Mouse (Mus musculus) small intestine, adult 2 months (tissue): ENCODE data around the gene Cdc34b. TPM values are rescaled to one million over a fixed set of nuclear protein-coding genes. Genes with fewer than 3 reads are reported as not detected.
A peak's percentile ranks its signal among the peaks of the same experiment; 100 is the strongest.

Experiments used
- H3K27ac ChIP-seq: fragments of 200-500 bp; 2 replicates; pipeline ENCODE4 v1.5.1; 2012; ENCODE audit warnings: low read depth, low read length, control low read depth, inconsistent platforms; ENCODE audit not compliant: insufficient read depth
- H3K27me3 ChIP-seq: fragments of 200-500 bp; 2 replicates; pipeline ENCODE4 v1.6.1; 2012; ENCODE audit warnings: mild to moderate bottlenecking, moderate library complexity, low read length, inconsistent platforms; ENCODE audit not compliant: control insufficient read depth, insufficient read depth
- H3K36me3 ChIP-seq: fragments of 200-500 bp; 2 replicates; pipeline ENCODE4 v1.6.1; 2012; ENCODE audit warnings: mild to moderate bottlenecking, low read length, control low read depth, inconsistent platforms; ENCODE audit not compliant: control insufficient read depth, insufficient read depth
- H3K4me1 ChIP-seq: fragments of 200-500 bp; 2 replicates; pipeline ENCODE4 v1.6.1; 2012; ENCODE audit warnings: low read length, inconsistent platforms, mixed read lengths; ENCODE audit not compliant: control insufficient read depth, insufficient read depth, insufficient read length
- H3K4me3 ChIP-seq: fragments of 200-500 bp; 2 replicates; pipeline ENCODE4 v1.5.1; 2012; ENCODE audit warnings: low read depth, mild to moderate bottlenecking, control low read depth, inconsistent platforms, low read length, moderate library complexity
- CTCF ChIP-seq: fragments of 200-500 bp; IDR thresholded peaks from 2 replicates; pipeline ENCODE4 v1.5.1; 2012; ENCODE audit warnings: low read depth, mild to moderate bottlenecking, control low read depth, inconsistent platforms, low read length, moderate library complexity, mixed read lengths; ENCODE audit not compliant: insufficient replicate concordance, insufficient read length; ENCODE audit errors: extremely low read depth
- POLR2A ChIP-seq: fragments of 200-500 bp; IDR thresholded peaks from 2 replicates; pipeline ENCODE4 v1.6.1; 2012; ENCODE audit warnings: low read depth, mild to moderate bottlenecking, control low read depth, inconsistent platforms, low read length, moderate library complexity
- WGBS: fragments of 180-500 bp; shearing (Covaris S2); methylation state at CpG from one replicate; pipeline ENCODE4 v1.1.7; 2018; 5-methylcytosine and 5-hydroxymethylcytosine counted together
- polyA plus RNA-seq: library from polyadenylated mRNA; depleted of rRNA; stranded (reverse); fragments of >200 nt; gene quantifications from 2 replicates; pipeline ENCODE4 v1.2.3, GENCODE M21; 2012; rRNA removed

The Cdc34b gene
- polyA plus RNA-seq, 1 experiment = 0.13 TPM

DNA sequence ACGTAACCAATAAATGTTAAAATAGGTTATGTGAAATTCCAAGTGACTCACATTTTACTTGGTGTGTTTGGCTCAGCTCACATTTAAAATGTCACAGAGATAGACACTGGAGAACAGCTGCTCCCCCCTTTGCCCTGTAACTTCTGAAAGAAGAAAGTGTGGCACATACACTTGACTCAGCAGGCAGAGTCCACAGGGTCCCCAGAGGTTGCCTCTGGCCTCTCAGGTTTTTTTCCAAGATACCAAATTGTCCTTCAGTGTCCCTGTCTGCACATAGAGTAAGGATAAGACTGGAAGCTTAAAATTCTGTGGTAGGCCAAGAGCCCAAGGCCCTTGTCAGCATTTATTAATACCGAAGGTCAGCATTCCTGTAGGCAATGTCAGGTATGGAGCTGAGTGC is 25.7 kb downstream of the Cdc34b start:
- TF ChIP-seq CTCF (no peak), POLR2A (no peak)
- no peaks in the 10 kb centered on the region for H3K27me3 ChIP-seq
- WGBS = 99% methylated on average over 2 of the region's 2 CpGs

DNA sequence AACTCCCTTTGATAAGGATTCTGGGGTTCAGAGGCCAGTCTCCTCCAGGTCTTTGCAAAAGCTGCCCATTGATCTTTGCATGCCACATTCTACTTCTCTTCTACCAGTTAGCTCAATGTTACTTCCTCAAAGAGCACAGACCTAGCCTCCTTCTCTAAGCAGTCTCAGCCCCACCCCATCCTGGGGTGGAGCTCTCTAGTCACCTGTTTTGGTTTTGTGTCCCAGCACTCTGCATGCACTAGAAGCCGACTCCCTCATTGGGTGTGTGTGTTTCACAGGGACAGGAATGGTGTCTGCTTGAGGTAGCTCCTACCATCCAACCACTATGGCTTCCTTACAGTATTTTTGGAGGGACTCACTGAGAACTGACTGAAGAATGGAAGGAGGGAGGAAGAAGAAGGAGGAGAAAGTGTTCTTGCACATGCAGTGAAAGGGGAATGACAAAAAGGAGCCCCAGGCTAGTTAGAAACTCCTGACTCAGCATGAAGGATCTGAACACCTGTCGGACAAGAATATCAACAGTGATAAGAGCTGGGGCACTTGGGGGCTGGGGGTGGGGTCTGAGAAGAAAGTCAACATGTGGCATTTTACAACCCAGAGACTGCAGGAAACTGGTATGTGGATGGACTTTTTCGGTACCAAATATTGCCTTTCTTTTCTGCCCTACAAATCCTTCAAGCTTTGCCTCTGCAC is 30.9 kb downstream of the Cdc34b start:
- H3K4me3 ChIP-seq = no peak overlapping the region
- 28% methylated on average over 3 of the region's 3 CpGs for WGBS
- peak overlapping the region; percentile 38 for H3K27ac ChIP-seq

More for the DNA sequence above, 25.7 kb downstream of the Cdc34b start:
- Histone ChIP-seq H3K36me3 (no peaks in the 10 kb centered on the region), H3K4me3 (no peak overlapping the region), H3K27ac (no peak overlapping the region), H3K4me1 (peaks cover 5% of the 10 kb centered on the region; the same call in 1 of the 2 replicates)

DNA sequence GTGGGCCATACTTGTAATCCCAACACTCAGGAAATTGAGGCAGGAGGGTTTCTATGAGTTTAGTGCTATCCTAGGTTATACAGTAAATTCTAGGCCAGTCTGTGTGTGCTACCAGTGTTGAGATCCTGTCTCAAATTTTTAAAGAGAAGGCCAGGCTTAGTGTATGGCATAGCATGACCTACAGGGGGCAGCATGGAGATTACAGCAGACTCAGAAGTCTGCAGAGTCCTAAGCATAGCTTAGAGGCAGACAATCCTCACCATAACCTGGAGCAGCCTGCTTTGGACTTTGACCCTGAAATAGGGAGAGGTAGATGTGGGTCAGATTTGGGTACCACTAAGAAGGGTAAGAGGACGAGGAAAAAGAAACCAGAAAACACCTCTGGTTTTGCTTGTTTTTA is 32.3 kb downstream of the Cdc34b start:
- H3K4me1 ChIP-seq = peaks cover 25% of the 10 kb centered on the region; the same call in 1 of the 2 replicates
- no peaks in the 10 kb centered on the region for H3K36me3 ChIP-seq
- no peaks in the 10 kb centered on the region for H3K27me3 ChIP-seq
- peak overlapping the region; percentile 81 for H3K27ac ChIP-seq
- no peak for TF ChIP-seq POLR2A
- TF ChIP-seq CTCF = no peak
- WGBS = 34% methylated on average over 1 of the region's 1 CpGs
- no peak overlapping the region for H3K4me3 ChIP-seq

More for the DNA sequence above, 30.9 kb downstream of the Cdc34b start:
- H3K27me3 ChIP-seq = no peaks in the 10 kb centered on the region
- peaks cover 24% of the 10 kb centered on the region; the same call in 1 of the 2 replicates for H3K4me1 ChIP-seq
- H3K36me3 ChIP-seq = no peaks in the 10 kb centered on the region
- no peak for TF ChIP-seq POLR2A
- no peak for TF ChIP-seq CTCF

DNA sequence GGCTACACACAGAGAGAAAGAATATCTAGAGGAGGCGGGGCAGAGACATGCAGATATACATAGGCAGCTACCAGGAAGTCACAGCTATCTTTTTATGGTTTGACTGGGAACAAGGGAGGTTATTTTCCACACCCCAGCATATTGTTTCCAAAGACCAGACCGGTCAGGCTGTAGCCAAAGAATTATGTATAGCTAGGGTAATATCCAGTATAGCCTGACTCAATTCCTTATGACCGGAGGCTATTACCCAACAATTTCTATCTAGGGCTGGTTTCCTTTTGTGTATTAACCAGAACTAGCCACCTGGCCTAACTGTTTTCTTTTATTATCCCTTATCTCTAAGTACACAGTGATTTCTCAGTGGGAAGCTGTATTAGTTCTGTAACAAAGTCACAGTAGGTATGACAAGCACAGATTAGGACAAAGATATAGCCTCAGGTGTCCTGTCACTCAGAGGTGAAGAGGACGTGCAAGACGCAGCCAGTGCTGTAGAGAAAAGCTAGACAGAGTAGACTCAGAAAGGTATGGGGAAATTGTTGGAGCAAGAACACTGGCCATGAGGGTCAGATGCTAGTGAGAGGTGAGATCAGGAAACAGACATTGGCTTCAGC is 33.4 kb downstream of the Cdc34b start:
- 33% methylated on average over 5 of the region's 5 CpGs for WGBS
- TF ChIP-seq CTCF (no peak), POLR2A (no peak)
- H3K4me3 ChIP-seq = no peak overlapping the region
- H3K27me3 ChIP-seq = no peaks in the 10 kb centered on the region
- no peaks in the 10 kb centered on the region for H3K36me3 ChIP-seq
- H3K4me1 ChIP-seq = peaks cover 25% of the 10 kb centered on the region; the same call in 1 of the 2 replicates
- H3K27ac ChIP-seq = peak overlapping the region; percentile 81

DNA sequence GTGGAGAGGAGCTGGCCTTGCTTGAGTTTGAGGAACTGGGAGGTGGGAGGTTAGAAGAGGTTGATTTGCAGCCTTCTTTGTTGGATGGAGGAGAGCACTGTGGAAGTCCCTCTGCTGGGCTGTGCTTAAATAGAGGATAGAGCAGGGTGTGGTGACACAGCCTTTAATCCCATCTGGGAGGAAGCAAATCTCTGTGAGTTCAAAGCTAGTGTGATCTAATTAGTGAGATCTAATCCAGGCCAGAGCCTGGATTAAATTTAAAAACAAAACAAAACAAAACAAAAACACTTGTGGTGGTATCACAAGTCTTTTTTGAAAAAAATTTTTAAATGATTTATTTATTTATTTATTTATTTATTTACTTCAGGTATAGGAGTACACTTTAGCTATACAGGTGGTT is 41.0 kb downstream of the Cdc34b start, which contains the start of gene Tmem92:
Gene Tmem92, minus strand, starts transcription at position 101 of the 400 bp plus-strand sequence.
- TF ChIP-seq POLR2A = no peak
- TF ChIP-seq CTCF = no peak
- Histone ChIP-seq H3K4me1 (peaks cover 2% of the 10 kb centered on the region; the same call in 1 of the 2 replicates), H3K4me3 (no peak within 1 kb of the TSS)

DNA sequence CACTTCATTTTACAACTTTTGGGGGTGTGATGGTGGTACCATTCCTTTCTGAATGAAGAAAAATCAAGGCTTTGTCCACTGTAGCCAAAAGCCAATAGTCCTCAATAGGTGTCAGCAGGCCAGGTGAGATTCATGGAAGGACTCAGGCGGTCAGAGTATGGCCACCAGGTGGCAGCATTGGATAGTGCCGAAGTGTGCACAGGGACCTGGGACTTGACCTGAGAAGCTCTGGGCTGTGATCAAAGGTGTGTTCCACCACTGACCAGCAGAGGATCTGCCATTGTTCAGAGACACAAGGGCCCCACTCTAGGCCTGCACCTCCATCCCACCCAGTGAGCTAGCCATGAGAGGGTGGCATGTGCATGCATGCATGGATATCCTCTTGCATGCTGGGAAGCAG is 43.7 kb downstream of the Cdc34b start:
- Histone ChIP-seq H3K4me3 (no peak overlapping the region), H3K4me1 (0 out of 2 replicates have a peak, but pooled peaks cover 2% of the 10 kb centered on the region), H3K27ac (no peak overlapping the region), H3K27me3 (no peaks in the 10 kb centered on the region), H3K36me3 (no peaks in the 10 kb centered on the region)
- 4% methylated on average over 2 of the region's 2 CpGs for WGBS
- TF ChIP-seq CTCF (peak; percentile 80; the same call in 1 of the 2 replicates), POLR2A (no peak)

More for the DNA sequence above, 41.0 kb downstream of the Cdc34b start, which contains the start of gene Tmem92:
- Histone ChIP-seq H3K36me3 (no peaks in the 10 kb centered on the region), H3K27ac (no peak within 1 kb of the TSS), H3K27me3 (no peaks in the 10 kb centered on the region)

DNA sequence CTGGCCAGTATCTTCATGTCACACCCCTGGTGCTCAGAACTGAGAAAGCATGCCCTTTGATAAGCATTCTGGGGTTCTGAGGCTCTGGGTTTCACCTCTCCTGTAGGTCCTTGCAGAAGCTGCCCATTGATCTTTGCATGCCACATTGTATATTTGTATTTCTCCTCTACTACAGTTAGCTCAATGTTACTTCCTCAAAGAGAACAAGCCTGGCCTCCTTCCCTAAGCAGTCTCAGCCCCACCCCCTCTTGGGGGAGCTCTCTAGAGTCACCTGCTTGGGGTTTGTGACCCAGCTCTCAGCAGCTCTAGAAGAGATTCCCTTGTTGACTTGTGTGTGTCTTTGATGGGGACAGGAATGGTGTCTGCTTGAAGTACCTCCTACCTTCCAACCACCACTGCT is 50.1 kb downstream of the Cdc34b start:
- H3K27ac ChIP-seq = no peak overlapping the region
- no peaks in the 10 kb centered on the region for H3K27me3 ChIP-seq
- no peaks in the 10 kb centered on the region for H3K36me3 ChIP-seq
- no peak for TF ChIP-seq CTCF
- no peak for TF ChIP-seq POLR2A
- no peaks in the 10 kb centered on the region for H3K4me1 ChIP-seq
- H3K4me3 ChIP-seq = no peak overlapping the region

Other genes with a start within 250 kb of the Cdc34b start
- 2.6 and 9.9 TPM in 2 replicates for gene Epn3, start 241.8 kb upstream of the Cdc34b start, polyA plus RNA-seq
- 1.1 and 1.4 TPM in 2 replicates for gene Mycbpap, start 220.0 kb upstream of the Cdc34b start, polyA plus RNA-seq
- 3.7 and 8.4 TPM in 2 replicates for gene Rsad1, start 192.5 kb upstream of the Cdc34b start, polyA plus RNA-seq
- 0.91 and 13.9 TPM in 2 replicates for gene Chad, start 176.7 kb upstream of the Cdc34b start, polyA plus RNA-seq
- gene Acsf2, start 139.9 kb upstream of the Cdc34b start, polyA plus RNA-seq = 21.1 and 50.5 TPM in 2 replicates
- gene Lrrc59, start 112.0 kb upstream of the Cdc34b start, polyA plus RNA-seq = 88.1 and 169 TPM in 2 replicates
- gene Mrpl27, start 88.0 kb upstream of the Cdc34b start, polyA plus RNA-seq = 25.8 and 45.7 TPM in 2 replicates
- gene Eme1, start 87.8 kb upstream of the Cdc34b start, polyA plus RNA-seq = 0.85 and 2.8 TPM in 2 replicates
- gene Xylt2, start 64.3 kb upstream of the Cdc34b start, polyA plus RNA-seq = 12.2 and 27.0 TPM in 2 replicates
- not detected in 2 replicates for gene Gm11541, start 37.3 kb upstream of the Cdc34b start, polyA plus RNA-seq
- 0.10 TPM in 1 of 2 replicates, not detected in the other for gene Tmem92, start 40.9 kb downstream of the Cdc34b start, polyA plus RNA-seq
- gene Col1a1, start 194.4 kb downstream of the Cdc34b start, polyA plus RNA-seq = 49.0 and 51.1 TPM in 2 replicates
- gene Hils1, start 225.8 kb downstream of the Cdc34b start, polyA plus RNA-seq = 0.14 TPM in 1 of 2 replicates, not detected in the other
- gene Sgca, start 234.5 kb downstream of the Cdc34b start, polyA plus RNA-seq = 1.7 and 3.7 TPM in 2 replicates
- 17.0 and 29.4 TPM in 2 replicates for gene Ppp1r9b, start 249.3 kb downstream of the Cdc34b start, polyA plus RNA-seq